Mouse (Mus musculus): ENCODE measurements around the gene Ankrd63.

- no peak for TF ChIP-seq EP300 (IDR thresholded peaks at IDR 0.05)
- TF ChIP-seq CTCF (IDR thresholded peaks at IDR 0.05), result no peak
Measured at GRCm38 (mm10) chr2:118745915-118746901, 42.4 kb upstream of the Ankrd63 start.
